Comparison of ENCODE assay signal across 8 mouse cellular contexts in genomic region chr11:77985541-77986065, GRCm38 (mm10). TPM values are rescaled to one million over a fixed set of nuclear protein-coding genes. Genes with fewer than 3 reads are reported as not detected.
DNase-seq lines count a peak whose midpoint lies in the region; ATAC-seq and TF ChIP-seq lines count a peak whose summit lies in the region.

No protein-coding gene starts in this region.

- peaks cover 23% of the 10 kb centered on the region for H3K4me1 ChIP-seq in forebrain, embryonic 15.5 days
- H3K4me1 ChIP-seq in liver, embryonic 15.5 days (replicated peaks) = peaks cover 33% of the 10 kb centered on the region

- TF ChIP-seq CTCF in gastrocnemius, adult 2 months (IDR thresholded peaks at IDR 0.05) = no peak

- 67% methylated on average over 3 of the region's 3 CpGs for WGBS in forebrain, embryonic 15.5 days
- WGBS in liver, embryonic 15.5 days (ENCODE audit: insufficient replicate concordance) = 63% methylated on average over 3 of the region's 3 CpGs

- H3K9ac ChIP-seq in forebrain, embryonic 15.5 days (replicated peaks) = peak overlapping the region; percentile 85; the same call in 1 of the 2 replicates
- peak overlapping the region; percentile 100 for H3K9ac ChIP-seq in liver, embryonic 15.5 days

- H3K27ac ChIP-seq in gastrocnemius, adult 2 months = peak overlapping the region; percentile 88
- peak overlapping the region; percentile 99 for H3K27ac ChIP-seq in forebrain, embryonic 15.5 days (replicated peaks)
- H3K27ac ChIP-seq in liver, embryonic 15.5 days (replicated peaks) = 0 out of 2 replicates have a peak overlapping the region, but pooled peaks have one; percentile 98

- intact Hi-C loops in gastrocnemius, adult 2 months (cut with DNase I) = loop anchor here (2.0 kb wide), 1 partner anchor 33 kb away; no protein-coding TSS in a partner anchor

- peaks cover 28% of the 10 kb centered on the region for H3K36me3 ChIP-seq in forebrain, embryonic 15.5 days
- H3K36me3 ChIP-seq in liver, embryonic 15.5 days (replicated peaks) = peaks cover 49% of the 10 kb centered on the region

- no peaks in the 10 kb centered on the region for H3K27me3 ChIP-seq in forebrain, embryonic 15.5 days
- H3K27me3 ChIP-seq in liver, embryonic 15.5 days = no peaks in the 10 kb centered on the region

- peak overlapping the region; percentile 83 for H3K4me2 ChIP-seq in forebrain, embryonic 15.5 days (replicated peaks)
- peak overlapping the region; percentile 90 for H3K4me2 ChIP-seq in liver, embryonic 15.5 days

- no peak for DNase-seq in gastrocnemius, adult 2 months
- no peak for DNase-seq in gastrocnemius, postnatal 4 days (ENCODE audit: low spot score in 2 of 2)
- DNase-seq in 416B (ENCODE audit: low read depth) = peak; percentile 60
- DNase-seq in adrenal gland, postnatal 14 days = no peak
- DNase-seq in right cerebral cortex, postnatal 25 days = no peak

- peak overlapping the region; percentile 91 for H3K4me3 ChIP-seq in gastrocnemius, adult 2 months
- peak overlapping the region; percentile 83 for H3K4me3 ChIP-seq in forebrain, embryonic 15.5 days
- H3K4me3 ChIP-seq in liver, embryonic 15.5 days (replicated peaks) = peak overlapping the region; percentile 100

- ATAC-seq in forebrain, embryonic 15.5 days (replicated peaks) = no peak
- no peak for ATAC-seq in liver, embryonic 15.5 days (ENCODE audit: insufficient read depth)
- no peak for ATAC-seq in monocyte, adult 5-6 weeks (replicated peaks; ENCODE audit: insufficient number of reproducible peaks, low FRiP score, low TSS enrichment, poor library complexity, severe bottlenecking)

- H3K9me3 ChIP-seq in forebrain, embryonic 15.5 days = no peaks in the 10 kb centered on the region
- H3K9me3 ChIP-seq in liver, embryonic 15.5 days (replicated peaks) = no peaks in the 10 kb centered on the region

RNA-seq across cellular contexts. Expression of gene Phf12, which starts 3.0 kb away (rescaled TPM):
- total RNA-seq in gastrocnemius, adult 2 months (2021) = 10 to 100 TPM; 15.0 to 15.8 TPM
- total RNA-seq in gastrocnemius, postnatal 4 days (2021) = 10 to 100 TPM; 35.4 to 39.9 TPM
- polyA plus RNA-seq in forebrain, embryonic 15.5 days (2015; fragmentation: Nextera tagmentation; extraction: Ambion mirVana) = 22.5 and 26.0 TPM in 2 replicates
- polyA plus RNA-seq in liver, embryonic 15.5 days (2015; fragmentation: Nextera tagmentation; extraction: Ambion mirVana) = 5.5 and 8.5 TPM in 2 replicates
- 34.9 to 44.3 TPM (median 43.9 TPM) in 3 replicates for total RNA-seq in monocyte, adult 5-6 weeks (2017)
- total RNA-seq in adrenal gland, postnatal 14 days (2021) = 52.2 and 60.9 TPM in 2 replicates

RNA-seq across cellular contexts. Expression of gene Dhrs13, which starts 46.5 kb away (rescaled TPM):
- 1 to 10 TPM in 1 of 2 experiments, under 1 TPM in 1; 0.74 to 1.1 TPM for total RNA-seq in gastrocnemius, adult 2 months (2021)
- 1 to 10 TPM; 6.2 to 7.6 TPM for total RNA-seq in gastrocnemius, postnatal 4 days (2021)
- polyA plus RNA-seq in forebrain, embryonic 15.5 days (2015; fragmentation: Nextera tagmentation; extraction: Ambion mirVana) = 32.8 and 33.4 TPM in 2 replicates
- 14.9 and 16.3 TPM in 2 replicates for polyA plus RNA-seq in liver, embryonic 15.5 days (2015; fragmentation: Nextera tagmentation; extraction: Ambion mirVana)
- 0.39 to 0.86 TPM in 2 of 3 replicates, not detected in the other for total RNA-seq in monocyte, adult 5-6 weeks (2017)
- 9.9 and 10.3 TPM in 2 replicates for total RNA-seq in adrenal gland, postnatal 14 days (2021)

RNA-seq across cellular contexts. Expression of gene Flot2, which starts 52.1 kb away (rescaled TPM):
- 10 to 100 TPM; 46.0 to 49.8 TPM for total RNA-seq in gastrocnemius, adult 2 months (2021)
- 10 to 100 TPM; 70.3 to 76.4 TPM for total RNA-seq in gastrocnemius, postnatal 4 days (2021)
- 90.2 and 98.3 TPM in 2 replicates for polyA plus RNA-seq in forebrain, embryonic 15.5 days (2015; fragmentation: Nextera tagmentation; extraction: Ambion mirVana)
- 25.1 and 27.3 TPM in 2 replicates for polyA plus RNA-seq in liver, embryonic 15.5 days (2015; fragmentation: Nextera tagmentation; extraction: Ambion mirVana)
- 18.5 to 34.4 TPM (median 28.9 TPM) in 3 replicates for total RNA-seq in monocyte, adult 5-6 weeks (2017)
- total RNA-seq in adrenal gland, postnatal 14 days (2021) = 74.3 and 81.5 TPM in 2 replicates

RNA-seq across cellular contexts. Expression of gene Sez6, which starts 55.0 kb away (rescaled TPM):
- under 1 TPM in 1 of 2 experiments, not detected in 1; 0.25 TPM for total RNA-seq in gastrocnemius, adult 2 months (2021)
- total RNA-seq in gastrocnemius, postnatal 4 days (2021) = 1 to 10 TPM in 1 of 2 experiments, under 1 TPM in 1; 0.21 to 1.0 TPM
- polyA plus RNA-seq in forebrain, embryonic 15.5 days (2015; fragmentation: Nextera tagmentation; extraction: Ambion mirVana) = 243 and 249 TPM in 2 replicates
- polyA plus RNA-seq in liver, embryonic 15.5 days (2015; fragmentation: Nextera tagmentation; extraction: Ambion mirVana) = 0.05 and 0.16 TPM in 2 replicates
- total RNA-seq in monocyte, adult 5-6 weeks (2017) = not detected in 3 replicates
- total RNA-seq in adrenal gland, postnatal 14 days (2021) = 3.5 and 3.8 TPM in 2 replicates
